Mouse (Mus musculus): ENCODE results near the gene Hacd4. TPM values are rescaled to one million over a fixed set of nuclear protein-coding genes. Genes with fewer than 3 reads are reported as not detected.

The Hacd4 gene
- total and polyA plus RNA-seq, 2 experiments from 2014 or later = 3.7 to 4.7 TPM

- Histone ChIP-seq H3K27ac (ENCODE audit: low read depth, low read length) (no peak overlapping the region), H3K4me3 (ENCODE audit: low read depth, low read length) (no peak overlapping the region), H3K36me3 (ENCODE audit: insufficient read depth, low read length) (0 out of 2 replicates have a peak, but pooled peaks cover 3% of the 10 kb centered on the region), H3K4me1 (ENCODE audit: insufficient read depth, low read length) (no peaks in the 10 kb centered on the region), H3K27me3 (ENCODE audit: insufficient read depth, low read length) (no peaks in the 10 kb centered on the region), H3K4me2 (ENCODE audit: low read depth, low read length, poor library complexity, severe bottlenecking) (no peak overlapping the region), H3K9me3 (ENCODE audit: low read length) (no peaks in the 10 kb centered on the region), H3K9ac (replicated peaks; ENCODE audit: low read length, poor library complexity, severe bottlenecking) (no peak overlapping the region)
- DNase-seq (ENCODE audit: low spot score) (no peak), ATAC-seq (ENCODE audit: low FRiP score) (no peak)
- TF ChIP-seq CTCF (IDR thresholded peaks at IDR 0.05) = no peak
- WGBS = 89% methylated on average over 1 of the region's 1 CpGs
These were observed 48.7 kb downstream of the Hacd4 start for GRCm38 (mm10) chr4:88390036-88390435.

- H3K9me3 ChIP-seq (ENCODE audit: low read length) = no peaks in the 10 kb centered on the region
- no peaks in the 10 kb centered on the region for H3K4me1 ChIP-seq (ENCODE audit: insufficient read depth, low read length)
- DNase-seq (ENCODE audit: low spot score) (peak; percentile 7), ATAC-seq (ENCODE audit: low FRiP score) (peak; percentile 49; the same call in 1 of the 2 replicates)
- no peaks in the 10 kb centered on the region for H3K27me3 ChIP-seq (ENCODE audit: insufficient read depth, low read length)
- H3K9ac ChIP-seq (replicated peaks; ENCODE audit: low read length, poor library complexity, severe bottlenecking) = no peak overlapping the region
- H3K4me2 ChIP-seq (ENCODE audit: low read depth, low read length, poor library complexity, severe bottlenecking) = no peak overlapping the region
- H3K27ac ChIP-seq (ENCODE audit: low read depth, low read length) = 0 out of 2 replicates have a peak overlapping the region, but pooled peaks have one; percentile 55
- no peak overlapping the region for H3K4me3 ChIP-seq (ENCODE audit: low read depth, low read length)
- WGBS = 42% methylated on average over 18 of the region's 18 CpGs
- no peaks in the 10 kb centered on the region for H3K36me3 ChIP-seq (ENCODE audit: insufficient read depth, low read length)
- TF ChIP-seq CTCF (IDR thresholded peaks at IDR 0.05) = no peak
These were observed 66.2 kb downstream of the Hacd4 start for GRCm38 (mm10) chr4:88372293-88373224.

- H3K27ac ChIP-seq (ENCODE audit: low read depth, low read length) = no peak overlapping the region
- 80% methylated on average over 8 of the region's 8 CpGs for WGBS
- no peak for ATAC-seq (ENCODE audit: low FRiP score)
These were observed 67.9 kb downstream of the Hacd4 start for GRCm38 (mm10) chr4:88370819-88371218.

GRCm38 (mm10) chr4:88369951-88370350 lies 68.8 kb downstream of the Hacd4 start:
- Histone ChIP-seq H3K4me3 (ENCODE audit: low read depth, low read length) (no peak overlapping the region), H3K4me2 (ENCODE audit: low read depth, low read length, poor library complexity, severe bottlenecking) (no peak overlapping the region), H3K36me3 (ENCODE audit: insufficient read depth, low read length) (no peaks in the 10 kb centered on the region), H3K27ac (ENCODE audit: low read depth, low read length) (no peak overlapping the region), H3K9ac (replicated peaks; ENCODE audit: low read length, poor library complexity, severe bottlenecking) (no peak overlapping the region), H3K4me1 (ENCODE audit: insufficient read depth, low read length) (no peaks in the 10 kb centered on the region), H3K9me3 (ENCODE audit: low read length) (no peaks in the 10 kb centered on the region), H3K27me3 (ENCODE audit: insufficient read depth, low read length) (no peaks in the 10 kb centered on the region)
- ATAC-seq (ENCODE audit: low FRiP score) = no peak
- no peak for TF ChIP-seq CTCF (IDR thresholded peaks at IDR 0.05)
- DNase-seq (ENCODE audit: low spot score) = no peak
- WGBS = 98% methylated on average over 6 of the region's 6 CpGs

More at GRCm38 (mm10) chr4:88370819-88371218, 67.9 kb downstream of the Hacd4 start:
- no peak for DNase-seq (ENCODE audit: low spot score)
- H3K4me3 ChIP-seq (ENCODE audit: low read depth, low read length) = no peak overlapping the region
- H3K9me3 ChIP-seq (ENCODE audit: low read length) = no peaks in the 10 kb centered on the region
- H3K4me2 ChIP-seq (ENCODE audit: low read depth, low read length, poor library complexity, severe bottlenecking) = no peak overlapping the region
- H3K36me3 ChIP-seq (ENCODE audit: insufficient read depth, low read length) = no peaks in the 10 kb centered on the region
- H3K27me3 ChIP-seq (ENCODE audit: insufficient read depth, low read length) = no peaks in the 10 kb centered on the region
- no peaks in the 10 kb centered on the region for H3K4me1 ChIP-seq (ENCODE audit: insufficient read depth, low read length)
- TF ChIP-seq CTCF (IDR thresholded peaks at IDR 0.05) = no peak
- H3K9ac ChIP-seq (replicated peaks; ENCODE audit: low read length, poor library complexity, severe bottlenecking) = no peak overlapping the region

GRCm38 (mm10) chr4:88357431-88357830 lies 81.3 kb downstream of the Hacd4 start:
- Histone ChIP-seq H3K36me3 (ENCODE audit: insufficient read depth, low read length) (no peaks in the 10 kb centered on the region; the same call in 1 of the 2 replicates), H3K4me1 (ENCODE audit: insufficient read depth, low read length) (no peaks in the 10 kb centered on the region), H3K4me3 (ENCODE audit: low read depth, low read length) (no peak overlapping the region), H3K9me3 (ENCODE audit: low read length) (no peaks in the 10 kb centered on the region), H3K27me3 (ENCODE audit: insufficient read depth, low read length) (no peaks in the 10 kb centered on the region), H3K4me2 (ENCODE audit: low read depth, low read length, poor library complexity, severe bottlenecking) (no peak overlapping the region), H3K9ac (replicated peaks; ENCODE audit: low read length, poor library complexity, severe bottlenecking) (no peak overlapping the region), H3K27ac (ENCODE audit: low read depth, low read length) (no peak overlapping the region)
- ATAC-seq (ENCODE audit: low FRiP score) = no peak
- WGBS = 91% methylated on average over 3 of the region's 3 CpGs
- no peak for DNase-seq (ENCODE audit: low spot score)
- no peak for TF ChIP-seq CTCF (IDR thresholded peaks at IDR 0.05)

GRCm38 (mm10) chr4:88356652-88357051 lies 82.1 kb downstream of the Hacd4 start:
- DNase-seq (ENCODE audit: low spot score) (no peak), ATAC-seq (ENCODE audit: low FRiP score) (no peak)
- Histone ChIP-seq H3K27me3 (ENCODE audit: insufficient read depth, low read length) (no peaks in the 10 kb centered on the region), H3K27ac (ENCODE audit: low read depth, low read length) (no peak overlapping the region), H3K36me3 (ENCODE audit: insufficient read depth, low read length) (no peaks in the 10 kb centered on the region; the same call in 1 of the 2 replicates), H3K4me3 (ENCODE audit: low read depth, low read length) (no peak overlapping the region), H3K4me2 (ENCODE audit: low read depth, low read length, poor library complexity, severe bottlenecking) (no peak overlapping the region), H3K4me1 (ENCODE audit: insufficient read depth, low read length) (no peaks in the 10 kb centered on the region), H3K9me3 (ENCODE audit: low read length) (no peaks in the 10 kb centered on the region), H3K9ac (replicated peaks; ENCODE audit: low read length, poor library complexity, severe bottlenecking) (no peak overlapping the region)
- peak; percentile 50 for TF ChIP-seq CTCF (IDR thresholded peaks at IDR 0.05)
- WGBS = 64% methylated on average over 2 of the region's 2 CpGs

All from midbrain, postnatal 0 days (tissue).